Mouse (Mus musculus) liver, embryonic 14.5 days (tissue): Measurements from ENCODE around the gene Slamf1. TPM values are rescaled to one million over a fixed set of nuclear protein-coding genes. Genes with fewer than 3 reads are reported as not detected.

Experiments used
- ATAC-seq: fragments of 200-750 bp; cut with Nextera tagmentation; 2 replicates; pipeline ENCODE4 v1.8.0; 2017; ENCODE audit warnings: moderate number of reproducible peaks, mild to moderate bottlenecking, moderate library complexity; ENCODE audit not compliant: insufficient read depth
- DNase-seq, 3 experiments: peaks; one replicate each; pipeline ENCODE4 v3.0.0-alpha.2; 2012 to 2013; ENCODE audit warnings: low read depth in 3 of 3, low spot score in 3 of 3
- H3K27ac ChIP-seq: fragments of 300-500 bp; sonication (generic); 2 replicates; pipeline ENCODE4 v1.5.1; 2014; ENCODE audit warnings: moderate library complexity, mild to moderate bottlenecking, control low read depth, inconsistent platforms
- H3K27me3 ChIP-seq: fragments of 300-500 bp; sonication (generic); 2 replicates; pipeline ENCODE4 v1.6.1; 2014; ENCODE audit warnings: mild to moderate bottlenecking, low read length, moderate library complexity; ENCODE audit not compliant: control insufficient read depth, insufficient read depth
- H3K36me3 ChIP-seq: fragments of 300-500 bp; sonication (generic); replicated peaks from 2 replicates; pipeline ENCODE4 v1.6.1; 2014; ENCODE audit warnings: low read depth; ENCODE audit not compliant: control insufficient read depth, insufficient read depth
- H3K4me1 ChIP-seq, 2 experiments: fragments of 200-500 bp in 1 of 2; fragments of 300-500 bp in 1 of 2; sonication (generic) in 1 of 2; replicated peaks; 2 replicates each; pipeline ENCODE4 v1.6.1; 2012 to 2014; ENCODE audit warnings: antibody characterized with exemption in 1 of 2, inconsistent platforms in 1 of 2, low read length in 1 of 2; ENCODE audit not compliant: control insufficient read depth in 2 of 2, insufficient read depth in 2 of 2
- H3K4me2 ChIP-seq: fragments of 300-500 bp; sonication (generic); 2 replicates; pipeline ENCODE4 v1.6.1; 2014; ENCODE audit warnings: low read depth, mild to moderate bottlenecking, control low read depth, moderate library complexity
- H3K4me3 ChIP-seq, 2 experiments: fragments of 200-500 bp in 1 of 2; fragments of 300-500 bp in 1 of 2; sonication (generic) in 1 of 2; 2 replicates each; pipeline ENCODE4 v1.5.1; 2012 to 2014; ENCODE audit warnings: low read depth in 2 of 2, low read length in 2 of 2, mild to moderate bottlenecking in 2 of 2, control low read depth in 1 of 2, inconsistent platforms in 1 of 2, moderate library complexity in 1 of 2; ENCODE audit not compliant: insufficient read depth in 1 of 2
- H3K9ac ChIP-seq: fragments of 300-500 bp; sonication (generic); replicated peaks from 2 replicates; pipeline ENCODE4 v1.6.1; 2014; ENCODE audit warnings: mild to moderate bottlenecking, control low read depth, moderate library complexity
- H3K9me3 ChIP-seq: fragments of 300-500 bp; sonication (generic); 2 replicates; pipeline ENCODE4 v1.6.1; 2016; ENCODE audit warnings: low read length, mixed read lengths; ENCODE audit not compliant: control insufficient read depth
- CTCF ChIP-seq: IDR thresholded peaks from 2 replicates; pipeline ENCODE4 v1.5.1; 2016; ENCODE audit warnings: antibody characterized with exemption, low read depth, control low read depth
- EP300 ChIP-seq: IDR thresholded peaks from 2 replicates; pipeline ENCODE4 v1.6.1; 2016; ENCODE audit warnings: antibody characterized with exemption, low read depth
- WGBS: fragments of 180-500 bp; shearing (Covaris S2); extraction: QIAGEN DNeasy Blood & Tissue Kit; methylation state at CpG from one replicate; pipeline ENCODE4 v1.1.7; 2014; ENCODE audit not compliant: insufficient replicate concordance; 5-methylcytosine and 5-hydroxymethylcytosine counted together
- polyA plus RNA-seq, 2 experiments: library from polyadenylated mRNA; depleted of rRNA in 1 of 2; stranded (reverse) in 1 of 2; unstranded in 1 of 2; fragments of >200 nt; fragmentation: Nextera tagmentation in 1 of 2; extraction: Ambion mirVana in 1 of 2; gene quantifications; 2 replicates each; pipeline versions ENCODE4 v1.2.1 to v1.2.3; 2012 to 2014

Gene Slamf1
- polyA plus RNA-seq, 2 experiments: 1.5 to 2.1 TPM

- H3K27ac ChIP-seq: no peak overlapping the region
- no peaks in the 10 kb centered on the region for H3K9me3 ChIP-seq
- peaks cover 0 to 11% of the 10 kb centered on the region in 2 experiments; a peak in 2 of 4 replicates for H3K4me1 ChIP-seq
- H3K27me3 ChIP-seq: no peaks in the 10 kb centered on the region
- WGBS: 17% methylated on average over 12 of the region's 12 CpGs
- no peak overlapping the region for H3K4me3 ChIP-seq
- DNase-seq: no peak
- TF ChIP-seq EP300 (no peak), CTCF (no peak)
- no peak overlapping the region for H3K4me2 ChIP-seq
- H3K9ac ChIP-seq: no peak overlapping the region
- H3K36me3 ChIP-seq: no peaks in the 10 kb centered on the region
- peak; percentile 45; the same call in 1 of the 2 replicates for ATAC-seq
Measured at GRCm38 (mm10) chr1:171788461-171789283, 21.7 kb downstream of the Slamf1 start.

- peaks cover 0 to 11% of the 10 kb centered on the region in 2 experiments; a peak in 2 of 4 replicates for H3K4me1 ChIP-seq
- no peak overlapping the region for H3K4me3 ChIP-seq
- DNase-seq (no peak), ATAC-seq (no peak)
- H3K27me3 ChIP-seq: no peaks in the 10 kb centered on the region
- H3K4me2 ChIP-seq: no peak overlapping the region
- no peaks in the 10 kb centered on the region for H3K9me3 ChIP-seq
- H3K27ac ChIP-seq: no peak overlapping the region
- WGBS: 50% methylated on average over 3 of the region's 3 CpGs
- no peaks in the 10 kb centered on the region for H3K36me3 ChIP-seq
- TF ChIP-seq EP300: no peak
- TF ChIP-seq CTCF: no peak
- H3K9ac ChIP-seq: no peak overlapping the region
Measured at GRCm38 (mm10) chr1:171789407-171789806, 22.5 kb downstream of the Slamf1 start.

- TF ChIP-seq EP300: no peak
- TF ChIP-seq CTCF: no peak
- Histone ChIP-seq H3K4me1 (peaks cover 0 to 11% of the 10 kb centered on the region in 2 experiments; a peak in 2 of 4 replicates), H3K9me3 (no peaks in the 10 kb centered on the region), H3K36me3 (no peaks in the 10 kb centered on the region), H3K4me2 (no peak overlapping the region), H3K27ac (no peak overlapping the region), H3K27me3 (no peaks in the 10 kb centered on the region), H3K9ac (no peak overlapping the region), H3K4me3 (no peak overlapping the region)
- WGBS: 74% methylated on average over 3 of the region's 3 CpGs
- DNase-seq: no peak
- ATAC-seq: no peak
Measured at GRCm38 (mm10) chr1:171791491-171791890, 24.6 kb downstream of the Slamf1 start.

GRCm38 (mm10) chr1:171796185-171796584, 29.3 kb downstream of the Slamf1 start:
- Histone ChIP-seq H3K9me3 (no peaks in the 10 kb centered on the region), H3K4me2 (no peak overlapping the region), H3K27ac (no peak overlapping the region), H3K27me3 (no peaks in the 10 kb centered on the region), H3K4me3 (no peak overlapping the region), H3K36me3 (no peaks in the 10 kb centered on the region), H3K9ac (no peak overlapping the region), H3K4me1 (peaks cover 3% of the 10 kb centered on the region in 2 experiments; a peak in 3 of 4 replicates)
- no peak for ATAC-seq
- DNase-seq: no peak
- no peak for TF ChIP-seq EP300
- TF ChIP-seq CTCF: no peak
- WGBS: 17% methylated on average over 2 of the region's 2 CpGs

GRCm38 (mm10) chr1:171797840-171798239, 30.9 kb downstream of the Slamf1 start:
- H3K4me3 ChIP-seq: no peak overlapping the region
- H3K27ac ChIP-seq: no peak overlapping the region
- WGBS: 17% methylated on average over 1 of the region's 1 CpGs
- H3K9me3 ChIP-seq: no peaks in the 10 kb centered on the region
- no peaks in the 10 kb centered on the region for H3K36me3 ChIP-seq
- DNase-seq: no peak
- H3K4me2 ChIP-seq: no peak overlapping the region
- no peak overlapping the region for H3K9ac ChIP-seq
- TF ChIP-seq CTCF (no peak), EP300 (no peak)
- peaks cover 3% of the 10 kb centered on the region in 2 experiments; a peak in 3 of 4 replicates for H3K4me1 ChIP-seq
- H3K27me3 ChIP-seq: no peaks in the 10 kb centered on the region
- peak; percentile 52; the same call in 1 of the 2 replicates for ATAC-seq
